Mouse (Mus musculus) limb, embryonic 14.5 days (tissue): ENCODE measurements around the gene Zmynd11. TPM values are rescaled to one million over a fixed set of nuclear protein-coding genes. Genes with fewer than 3 reads are reported as not detected.

ENCODE experiments used
- ATAC-seq: fragments of 200-750 bp; cut with Nextera tagmentation; 2 replicates; pipeline ENCODE4 v1.8.0; 2017; ENCODE audit warnings: low read depth, moderate number of reproducible peaks, moderate TSS enrichment; ENCODE audit not compliant: low FRiP score
- DNase-seq: peaks from one replicate; pipeline ENCODE4 v3.0.0-alpha.2; 2015; ENCODE audit warnings: low spot score
- H3K27ac ChIP-seq: fragments of 300-500 bp; sonication (generic); replicated peaks from 2 replicates; pipeline ENCODE4 v1.5.1; 2014; ENCODE audit warnings: low read depth, mild to moderate bottlenecking, low read length, moderate library complexity, mixed read lengths
- H3K27me3 ChIP-seq: fragments of 300-500 bp; sonication (generic); 2 replicates; pipeline ENCODE4 v1.6.1; 2014; ENCODE audit warnings: low read length, mixed read lengths; ENCODE audit not compliant: control insufficient read depth, insufficient read depth
- H3K36me3 ChIP-seq: fragments of 300-500 bp; sonication (generic); 2 replicates; pipeline ENCODE4 v1.6.1; 2014; ENCODE audit warnings: mild to moderate bottlenecking, low read length, moderate library complexity, mixed read lengths; ENCODE audit not compliant: control insufficient read depth, insufficient read depth
- H3K4me1 ChIP-seq: fragments of 300-500 bp; sonication (generic); 2 replicates; pipeline ENCODE4 v1.6.1; 2014; ENCODE audit warnings: antibody characterized with exemption, low read length, mixed read lengths; ENCODE audit not compliant: control insufficient read depth, insufficient read depth
- H3K4me2 ChIP-seq: fragments of 300-500 bp; sonication (generic); replicated peaks from 2 replicates; pipeline ENCODE4 v1.6.1; 2014; ENCODE audit warnings: low read depth, mild to moderate bottlenecking, low read length, moderate library complexity; ENCODE audit not compliant: severe bottlenecking
- H3K4me3 ChIP-seq: fragments of 300-500 bp; sonication (generic); replicated peaks from 2 replicates; pipeline ENCODE4 v1.5.1; 2014; ENCODE audit warnings: low read length
- H3K9ac ChIP-seq: fragments of 300-500 bp; sonication (generic); 2 replicates; pipeline ENCODE4 v1.6.1; 2014; ENCODE audit warnings: mild to moderate bottlenecking, low read depth, low read length, moderate library complexity; ENCODE audit not compliant: severe bottlenecking
- H3K9me3 ChIP-seq: fragments of 300-500 bp; sonication (generic); 2 replicates; pipeline ENCODE4 v1.6.1; 2016; ENCODE audit warnings: low read length; ENCODE audit not compliant: control insufficient read depth
- POLR2A ChIP-seq: fragments of 200-500 bp; IDR thresholded peaks from 2 replicates; pipeline ENCODE4 v1.8.0; 2012; ENCODE audit warnings: inconsistent platforms, mild to moderate bottlenecking, moderate library complexity, borderline replicate concordance; ENCODE audit not compliant: insufficient read depth, insufficient read length; ENCODE audit errors: extremely low read depth
- WGBS: fragments of 180-500 bp; shearing (Covaris S2); extraction: QIAGEN DNeasy Blood & Tissue Kit; methylation state at CpG from one replicate; pipeline ENCODE4 v1.1.7; 2014; 5-methylcytosine and 5-hydroxymethylcytosine counted together
- polyA plus RNA-seq, 2 experiments: library from polyadenylated mRNA; depleted of rRNA in 1 of 2; stranded (reverse) in 1 of 2; unstranded in 1 of 2; fragments of >200 nt; fragmentation: Nextera tagmentation in 1 of 2; extraction: Ambion mirVana in 1 of 2; gene quantifications; 2 replicates each; pipeline versions ENCODE4 v1.2.1 to v1.2.3; 2012 to 2014

Zmynd11 gene
- polyA plus RNA-seq (2012; rRNA removed) (173 and 178 TPM in 2 replicates), polyA plus RNA-seq (2014; fragmentation: Nextera tagmentation; extraction: Ambion mirVana) (138 and 143 TPM in 2 replicates)

GRCm38 (mm10) chr13:9764646-9765536, at the start of gene Zmynd11:
Zmynd11 (minus strand) TSS chr13:9765330.
- H3K4me2 ChIP-seq, result peak within 1 kb of the TSS; percentile 78
- no peaks in the 10 kb centered on the region for H3K27me3 ChIP-seq
- H3K27ac ChIP-seq, result peak within 1 kb of the TSS; percentile 100
- no peaks in the 10 kb centered on the region for H3K9me3 ChIP-seq
- peak within 1 kb of the TSS; percentile 93 for H3K4me3 ChIP-seq
- WGBS, result 1% methylated on average over 69 of the region's 98 CpGs
- H3K9ac ChIP-seq, result peak within 1 kb of the TSS; percentile 100
- DNase-seq (peak; percentile 45), ATAC-seq (peak; percentile 84)
- H3K4me1 ChIP-seq, result peaks cover 19% of the 10 kb centered on the region
- 0 out of 2 replicates have a peak, but pooled peaks have one; percentile 47 for TF ChIP-seq POLR2A
- no peaks in the 10 kb centered on the region for H3K36me3 ChIP-seq

- Histone ChIP-seq H3K4me3 (peak overlapping the region; percentile 20), H3K9ac (peak overlapping the region; percentile 32; the same call in 1 of the 2 replicates), H3K4me2 (peak overlapping the region; percentile 43), H3K27me3 (no peaks in the 10 kb centered on the region), H3K27ac (no peak overlapping the region), H3K36me3 (no peaks in the 10 kb centered on the region), H3K9me3 (no peaks in the 10 kb centered on the region), H3K4me1 (0 out of 2 replicates have a peak, but pooled peaks cover 4% of the 10 kb centered on the region)
- ATAC-seq (no peak), DNase-seq (peak; percentile 13)
- TF ChIP-seq POLR2A, result no peak
- 9% methylated on average over 12 of the region's 12 CpGs for WGBS
These were observed 30.9 kb upstream of the Zmynd11 start for GRCm38 (mm10) chr13:9795889-9796631.

DNA sequence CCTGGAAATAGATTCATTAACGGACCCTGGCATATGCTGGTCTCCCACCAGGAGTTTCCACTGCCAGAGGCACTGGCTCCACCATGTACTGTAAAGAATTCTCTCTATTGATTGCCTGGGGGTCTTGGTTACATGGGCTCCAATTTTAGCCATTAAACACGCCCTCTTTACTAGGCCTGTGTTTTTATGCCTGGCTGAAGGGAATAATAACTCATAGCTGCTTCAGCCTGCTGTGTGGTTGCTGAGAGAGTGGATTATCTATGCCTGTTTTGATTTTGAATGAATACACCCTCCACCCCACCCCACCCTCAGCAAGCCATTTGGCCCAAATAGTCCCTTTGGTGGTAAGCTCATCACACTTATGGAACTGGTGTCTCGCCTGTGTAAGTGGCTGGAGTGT, 20.9 kb upstream of the Zmynd11 start:
- Histone ChIP-seq H3K4me2 (no peak overlapping the region), H3K36me3 (no peaks in the 10 kb centered on the region), H3K4me1 (no peaks in the 10 kb centered on the region), H3K4me3 (no peak overlapping the region), H3K27ac (no peak overlapping the region), H3K9ac (no peak overlapping the region), H3K9me3 (no peaks in the 10 kb centered on the region), H3K27me3 (no peaks in the 10 kb centered on the region)
- no peak for TF ChIP-seq POLR2A
- 62% methylated on average over 3 of the region's 3 CpGs for WGBS
- DNase-seq, result no peak
- no peak for ATAC-seq

GRCm38 (mm10) chr13:9783717-9784116, 18.6 kb upstream of the Zmynd11 start:
- Histone ChIP-seq H3K4me2 (no peak overlapping the region), H3K27me3 (no peaks in the 10 kb centered on the region), H3K4me1 (no peaks in the 10 kb centered on the region), H3K9me3 (no peaks in the 10 kb centered on the region), H3K4me3 (no peak overlapping the region), H3K27ac (no peak overlapping the region), H3K9ac (no peak overlapping the region), H3K36me3 (no peaks in the 10 kb centered on the region)
- TF ChIP-seq POLR2A, result no peak
- 71% methylated on average over 3 of the region's 3 CpGs for WGBS
- no peak for DNase-seq
- ATAC-seq, result no peak

DNA sequence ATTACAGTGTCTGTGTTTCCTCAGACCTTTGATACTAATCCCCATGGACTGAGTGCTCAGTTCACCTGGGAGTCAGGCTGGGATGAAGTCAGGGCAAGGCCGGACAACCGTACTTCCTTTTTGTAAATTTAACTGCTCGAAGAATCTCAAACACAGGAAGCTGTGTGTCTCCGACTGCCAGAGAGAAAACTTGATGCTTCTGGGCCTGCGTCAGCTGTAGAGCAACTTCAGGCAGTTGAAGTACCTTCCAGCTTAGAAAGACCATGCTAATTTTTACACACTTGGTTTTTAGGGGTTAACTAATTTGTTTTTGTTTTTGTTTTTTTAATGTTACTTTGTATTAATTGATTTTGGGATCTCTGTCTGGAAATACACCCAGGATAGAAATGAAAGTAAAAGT, 10.8 kb upstream of the Zmynd11 start:
- WGBS, result 47% methylated on average over 5 of the region's 5 CpGs
- no peak for ATAC-seq
- Histone ChIP-seq H3K9ac (no peak overlapping the region), H3K27ac (no peak overlapping the region), H3K4me1 (no peaks in the 10 kb centered on the region), H3K4me2 (no peak overlapping the region), H3K9me3 (no peaks in the 10 kb centered on the region), H3K4me3 (no peak overlapping the region), H3K36me3 (no peaks in the 10 kb centered on the region), H3K27me3 (no peaks in the 10 kb centered on the region)
- DNase-seq, result no peak
- no peak for TF ChIP-seq POLR2A
